Mouse (Mus musculus) heart, adult 2 months (tissue): ENCODE measurements around the gene Zbtb9.

ENCODE experiments used
- CTCF ChIP-seq: fragments of 200-600 bp; IDR thresholded peaks from 2 replicates; pipeline ENCODE4 v1.8.1; 2022; ENCODE audit warnings: antibody characterized with exemption, mild to moderate bottlenecking, moderate library complexity
- EP300 ChIP-seq: fragments of 200-500 bp; IDR thresholded peaks from 2 replicates; pipeline ENCODE4 v1.6.1; 2011; ENCODE audit warnings: low read depth, low read length, control low read depth; ENCODE audit not compliant: insufficient read depth
- POLR2A ChIP-seq: fragments of 200-500 bp; IDR thresholded peaks from 2 replicates; pipeline ENCODE4 v1.6.1; 2011; ENCODE audit warnings: mild to moderate bottlenecking, low read depth, low read length, control low read depth; ENCODE audit not compliant: insufficient read depth

DNA sequence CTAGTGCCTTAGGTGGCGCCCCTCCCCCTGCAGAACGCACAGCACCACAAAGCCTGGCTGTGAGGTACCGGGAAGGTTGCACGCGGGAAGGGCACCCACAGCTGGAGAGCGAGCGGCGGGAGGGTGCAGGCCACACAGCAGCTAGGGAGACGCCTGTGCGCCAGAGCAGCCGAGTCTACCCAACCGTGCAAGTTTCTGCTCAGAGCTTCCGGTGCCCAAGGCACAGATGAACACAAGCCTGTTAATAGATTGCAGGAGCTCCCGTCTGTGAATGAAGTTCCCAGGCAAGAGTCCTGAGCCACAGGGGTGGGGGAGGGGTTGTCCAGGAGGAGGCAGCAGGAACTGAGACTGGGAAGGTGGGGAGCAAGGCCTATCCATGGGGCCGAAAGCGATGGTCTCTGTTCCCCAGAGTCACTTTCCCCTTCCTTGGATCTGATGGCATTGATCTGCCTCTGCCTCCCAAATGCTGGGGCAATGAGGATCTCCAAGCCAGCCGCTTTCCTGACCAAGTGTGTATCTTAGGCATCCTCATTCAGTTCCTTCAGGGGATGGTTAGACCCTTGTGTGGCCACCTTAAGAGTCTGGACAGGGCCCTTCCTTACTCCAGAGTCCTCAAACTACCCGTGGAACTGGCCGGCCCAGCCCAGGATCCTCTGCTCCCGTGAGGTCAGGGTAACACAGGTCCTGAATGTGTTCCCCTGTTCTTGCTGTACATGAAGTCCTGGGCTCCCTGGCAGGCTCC, 67.5 kb downstream of the Zbtb9 start:
- TF ChIP-seq CTCF (no peak), POLR2A (no peak), EP300 (no peak)
